18 mouse cellular contexts compared by ENCODE assay signal in genomic region chr6:134528396-134528795, GRCm38 (mm10). TPM values are rescaled to one million over a fixed set of nuclear protein-coding genes. Genes with fewer than 3 reads are reported as not detected.
DNase-seq lines count a peak whose midpoint lies in the region; ATAC-seq and TF ChIP-seq lines count a peak whose summit lies in the region.
"Had no signal": no experiment of that assay in that cellular context is flagged by ENCODE, and none has a peak within 500 bp of the region (broad histone marks: within the 10 kb centered on the region; RNA-seq: fewer than 3 reads in every experiment).

No protein-coding gene starts in this region.

- WGBS in hindbrain, embryonic 13.5 days = 99% methylated on average over 7 of the region's 7 CpGs
- 95% methylated on average over 7 of the region's 7 CpGs for WGBS in hindbrain, embryonic 10.5 days
- 97% methylated on average over 7 of the region's 7 CpGs for WGBS in midbrain, embryonic 16.5 days
- WGBS in midbrain, embryonic 13.5 days = 99% methylated on average over 7 of the region's 7 CpGs

- no peak for ATAC-seq in hindbrain, embryonic 13.5 days (ENCODE audit: low FRiP score)
- 0 out of 2 replicates have a peak, but pooled peaks have one; percentile 13 for ATAC-seq in midbrain, embryonic 16.5 days
- no peak for ATAC-seq in midbrain, embryonic 13.5 days
- ATAC-seq: CD4-positive, CD25-positive, alpha-beta regulatory T cell, adult 4 months; forebrain, embryonic 16.5 days; inflammation-experienced regulatory T-cells, adult 6 months had no signal

- TF ChIP-seq CTCF in embryonic fibroblast, embryonic 13.5 days (IDR thresholded peaks at IDR 0.05; ENCODE audit: borderline replicate concordance, insufficient read depth, low read length) = no peak

- no peak overlapping the region for H3K4me2 ChIP-seq in hindbrain, embryonic 13.5 days
- H3K4me2 ChIP-seq in midbrain, embryonic 16.5 days (ENCODE audit: low read length) = no peak overlapping the region
- H3K4me2 ChIP-seq in midbrain, embryonic 13.5 days (replicated peaks) = no peak overlapping the region
- H3K4me2 ChIP-seq: embryonic facial prominence, embryonic 13.5 days; heart, embryonic 13.5 days; midbrain, embryonic 12.5 days had no signal

- peak overlapping the region; percentile 51 for H3K9ac ChIP-seq in hindbrain, embryonic 13.5 days
- H3K9ac ChIP-seq in midbrain, embryonic 16.5 days (ENCODE audit: low read depth, low read length) = no peak overlapping the region
- H3K9ac ChIP-seq in midbrain, embryonic 13.5 days (replicated peaks) = no peak overlapping the region
- H3K9ac ChIP-seq: embryonic facial prominence, embryonic 13.5 days; heart, embryonic 13.5 days; midbrain, embryonic 12.5 days had no signal

- H3K4me1 ChIP-seq in hindbrain, embryonic 13.5 days (replicated peaks) = peaks cover 28% of the 10 kb centered on the region
- peaks cover 22% of the 10 kb centered on the region for H3K4me1 ChIP-seq in hindbrain, embryonic 10.5 days (replicated peaks)
- peaks cover 19% of the 10 kb centered on the region for H3K4me1 ChIP-seq in midbrain, embryonic 16.5 days (ENCODE audit: control insufficient read depth, insufficient read depth, low read length)
- H3K4me1 ChIP-seq in midbrain, embryonic 13.5 days (replicated peaks) = peaks cover 32% of the 10 kb centered on the region
- peaks cover 24% of the 10 kb centered on the region for H3K4me1 ChIP-seq in embryonic fibroblast, embryonic 13.5 days (ENCODE audit: control insufficient read depth, insufficient read depth, low read length)

- no peak overlapping the region for H3K27ac ChIP-seq in hindbrain, embryonic 13.5 days
- no peak overlapping the region for H3K27ac ChIP-seq in hindbrain, embryonic 10.5 days
- no peak overlapping the region for H3K27ac ChIP-seq in midbrain, embryonic 16.5 days (ENCODE audit: low read length)
- no peak overlapping the region for H3K27ac ChIP-seq in midbrain, embryonic 13.5 days
- H3K27ac ChIP-seq in embryonic fibroblast, embryonic 13.5 days (ENCODE audit: insufficient read depth, low read length) = peak overlapping the region; percentile 58
- H3K27ac ChIP-seq: embryonic facial prominence, embryonic 13.5 days; heart, embryonic 13.5 days; midbrain, embryonic 12.5 days had no signal

- TF ChIP-seq POLR2A in embryonic fibroblast, embryonic 13.5 days (IDR thresholded peaks at IDR 0.05; ENCODE audit: low read depth, low read length) = no peak

- H3K9me3 ChIP-seq in hindbrain, embryonic 13.5 days = no peaks in the 10 kb centered on the region
- peaks cover 7% of the 10 kb centered on the region; the same call in 1 of the 2 replicates for H3K9me3 ChIP-seq in hindbrain, embryonic 10.5 days
- H3K9me3 ChIP-seq in midbrain, embryonic 16.5 days (replicated peaks; ENCODE audit: control insufficient read depth, low read length, poor library complexity, severe bottlenecking) = no peaks in the 10 kb centered on the region
- 0 out of 2 replicates have a peak, but pooled peaks cover 5% of the 10 kb centered on the region for H3K9me3 ChIP-seq in midbrain, embryonic 13.5 days
- H3K9me3 ChIP-seq: embryonic facial prominence, embryonic 13.5 days had no signal

- no peak for DNase-seq in hindbrain, embryonic 10.5 days (ENCODE audit: low spot score)
- DNase-seq in right cerebral cortex, postnatal 4 days = no peak
- no peak for DNase-seq in c-Kit-positive CD71-positive TER-119-positive erythroid progenitor cells, embryonic 14.5 days (ENCODE audit: low spot score)
- DNase-seq: cerebellum, adult 11 months; cerebellum, postnatal 36 days; gastrocnemius, postnatal 10 days; kidney, postnatal 14 days; lung, postnatal 36 days had no signal

- peaks cover 7% of the 10 kb centered on the region for H3K36me3 ChIP-seq in hindbrain, embryonic 13.5 days
- H3K36me3 ChIP-seq in hindbrain, embryonic 10.5 days = peaks cover 27% of the 10 kb centered on the region
- no peaks in the 10 kb centered on the region for H3K36me3 ChIP-seq in midbrain, embryonic 16.5 days (ENCODE audit: control insufficient read depth, insufficient read depth, low read length)
- peaks cover 8% of the 10 kb centered on the region for H3K36me3 ChIP-seq in midbrain, embryonic 13.5 days
- H3K36me3 ChIP-seq: midbrain, embryonic 12.5 days had no signal

- no peak overlapping the region for H3K4me3 ChIP-seq in hindbrain, embryonic 13.5 days
- H3K4me3 ChIP-seq in hindbrain, embryonic 10.5 days = no peak overlapping the region
- H3K4me3 ChIP-seq in midbrain, embryonic 16.5 days (ENCODE audit: low read depth, low read length) = no peak overlapping the region
- no peak overlapping the region for H3K4me3 ChIP-seq in midbrain, embryonic 13.5 days (replicated peaks)
- H3K4me3 ChIP-seq in embryonic fibroblast, embryonic 13.5 days (ENCODE audit: insufficient read depth, low read length) = no peak overlapping the region
- H3K4me3 ChIP-seq: embryonic facial prominence, embryonic 13.5 days; heart, embryonic 13.5 days; midbrain, embryonic 12.5 days had no signal

- no peaks in the 10 kb centered on the region for H3K27me3 ChIP-seq in hindbrain, embryonic 13.5 days
- no peaks in the 10 kb centered on the region for H3K27me3 ChIP-seq in hindbrain, embryonic 10.5 days (ENCODE audit: insufficient read depth, poor library complexity, severe bottlenecking)
- H3K27me3 ChIP-seq in midbrain, embryonic 16.5 days (ENCODE audit: control insufficient read depth, insufficient read depth, low read depth, low read length) = no peaks in the 10 kb centered on the region
- no peaks in the 10 kb centered on the region for H3K27me3 ChIP-seq in midbrain, embryonic 13.5 days
- H3K27me3 ChIP-seq: embryonic facial prominence, embryonic 13.5 days; heart, embryonic 13.5 days; midbrain, embryonic 12.5 days had no signal

RNA-seq across cellular contexts. Expression of gene Lrp6, which starts 38.4 kb away (rescaled TPM):
- 20.6 and 22.3 TPM in 2 replicates for polyA plus RNA-seq in hindbrain, embryonic 13.5 days (2015; fragmentation: Nextera tagmentation; extraction: Ambion mirVana)
- polyA plus RNA-seq in hindbrain, embryonic 10.5 days (2016; fragmentation: Nextera tagmentation; extraction: Ambion mirVana) = 24.7 and 25.3 TPM in 2 replicates
- 14.4 and 16.7 TPM in 2 replicates for polyA plus RNA-seq in midbrain, embryonic 16.5 days (2015; fragmentation: Nextera tagmentation; extraction: Ambion mirVana)
- polyA plus RNA-seq in midbrain, embryonic 13.5 days (2015; fragmentation: Nextera tagmentation; extraction: Ambion mirVana) = 23.6 and 24.3 TPM in 2 replicates
- polyA plus RNA-seq in embryonic fibroblast, embryonic 13.5 days (2011; ENCODE audit: insufficient read length, low read depth, missing spikeins) = 58.4 and 88.3 TPM in 2 replicates
